Mouse (Mus musculus): ENCODE results near the gene Gpc6. TPM values are rescaled to one million over a fixed set of nuclear protein-coding genes. Genes with fewer than 3 reads are reported as not detected.

Gene Gpc6
- polyA plus RNA-seq, 1 experiment from 2014 or later = 86.1 TPM

- H3K36me3 ChIP-seq (ENCODE audit: control insufficient read depth, insufficient read depth, low read length) = no peaks in the 10 kb centered on the region
- no peak for ATAC-seq (ENCODE audit: insufficient number of reproducible peaks, insufficient read depth, low FRiP score, low read depth)
- peaks cover 16% of the 10 kb centered on the region; the same call in 1 of the 2 replicates for H3K4me1 ChIP-seq (ENCODE audit: control insufficient read depth, insufficient read depth, low read length)
- H3K4me2 ChIP-seq (replicated peaks; ENCODE audit: low read depth, low read length) = no peak overlapping the region
- no peak overlapping the region for H3K27ac ChIP-seq (ENCODE audit: low read length)
- no peak overlapping the region for H3K9ac ChIP-seq (replicated peaks; ENCODE audit: low read depth, low read length)
- no peaks in the 10 kb centered on the region for H3K27me3 ChIP-seq (ENCODE audit: control insufficient read depth, insufficient read depth, low read length)
- no peaks in the 10 kb centered on the region for H3K9me3 ChIP-seq (ENCODE audit: control insufficient read depth, low read depth, low read length)
- WGBS = 93% methylated on average over 4 of the region's 4 CpGs
- H3K4me3 ChIP-seq (ENCODE audit: low read depth, low read length) = no peak overlapping the region
Measured at GRCm38 (mm10) chr14:117683149-117683548, 758.0 kb downstream of the Gpc6 start.

- Histone ChIP-seq H3K4me2 (replicated peaks; ENCODE audit: low read depth, low read length) (no peak overlapping the region), H3K4me1 (ENCODE audit: control insufficient read depth, insufficient read depth, low read length) (0 out of 2 replicates have a peak, but pooled peaks cover 5% of the 10 kb centered on the region), H3K27ac (ENCODE audit: low read length) (no peak overlapping the region), H3K27me3 (ENCODE audit: control insufficient read depth, insufficient read depth, low read length) (no peaks in the 10 kb centered on the region), H3K9ac (replicated peaks; ENCODE audit: low read depth, low read length) (no peak overlapping the region), H3K4me3 (ENCODE audit: low read depth, low read length) (no peak overlapping the region), H3K36me3 (ENCODE audit: control insufficient read depth, insufficient read depth, low read length) (no peaks in the 10 kb centered on the region), H3K9me3 (ENCODE audit: control insufficient read depth, low read depth, low read length) (no peaks in the 10 kb centered on the region)
- 90% methylated on average over 6 of the region's 6 CpGs for WGBS
- ATAC-seq (ENCODE audit: insufficient number of reproducible peaks, insufficient read depth, low FRiP score, low read depth) = no peak
Measured at GRCm38 (mm10) chr14:117689848-117690247, 764.7 kb downstream of the Gpc6 start.

GRCm38 (mm10) chr14:117695565-117695964 lies 770.5 kb downstream of the Gpc6 start:
- ATAC-seq (ENCODE audit: insufficient number of reproducible peaks, insufficient read depth, low FRiP score, low read depth) = no peak
- Histone ChIP-seq H3K9ac (replicated peaks; ENCODE audit: low read depth, low read length) (no peak overlapping the region), H3K4me1 (ENCODE audit: control insufficient read depth, insufficient read depth, low read length) (no peaks in the 10 kb centered on the region), H3K36me3 (ENCODE audit: control insufficient read depth, insufficient read depth, low read length) (no peaks in the 10 kb centered on the region), H3K9me3 (ENCODE audit: control insufficient read depth, low read depth, low read length) (no peaks in the 10 kb centered on the region), H3K27ac (ENCODE audit: low read length) (no peak overlapping the region), H3K4me3 (ENCODE audit: low read depth, low read length) (no peak overlapping the region), H3K27me3 (ENCODE audit: control insufficient read depth, insufficient read depth, low read length) (no peaks in the 10 kb centered on the region), H3K4me2 (replicated peaks; ENCODE audit: low read depth, low read length) (no peak overlapping the region)
- 90% methylated on average over 8 of the region's 8 CpGs for WGBS

GRCm38 (mm10) chr14:117700670-117701280 lies 775.7 kb downstream of the Gpc6 start:
- 84% methylated on average over 10 of the region's 10 CpGs for WGBS
- H3K9me3 ChIP-seq (ENCODE audit: control insufficient read depth, low read depth, low read length) = no peaks in the 10 kb centered on the region
- H3K36me3 ChIP-seq (ENCODE audit: control insufficient read depth, insufficient read depth, low read length) = no peaks in the 10 kb centered on the region
- H3K4me2 ChIP-seq (replicated peaks; ENCODE audit: low read depth, low read length) = no peak overlapping the region
- no peak overlapping the region for H3K9ac ChIP-seq (replicated peaks; ENCODE audit: low read depth, low read length)
- H3K27ac ChIP-seq (ENCODE audit: low read length) = no peak overlapping the region
- H3K27me3 ChIP-seq (ENCODE audit: control insufficient read depth, insufficient read depth, low read length) = no peaks in the 10 kb centered on the region
- ATAC-seq (ENCODE audit: insufficient number of reproducible peaks, insufficient read depth, low FRiP score, low read depth) = no peak
- H3K4me3 ChIP-seq (ENCODE audit: low read depth, low read length) = no peak overlapping the region
- no peaks in the 10 kb centered on the region for H3K4me1 ChIP-seq (ENCODE audit: control insufficient read depth, insufficient read depth, low read length)

GRCm38 (mm10) chr14:117708817-117709216 lies 783.7 kb downstream of the Gpc6 start:
- Histone ChIP-seq H3K27ac (ENCODE audit: low read length) (no peak overlapping the region), H3K4me1 (ENCODE audit: control insufficient read depth, insufficient read depth, low read length) (no peaks in the 10 kb centered on the region), H3K4me3 (ENCODE audit: low read depth, low read length) (no peak overlapping the region), H3K9ac (replicated peaks; ENCODE audit: low read depth, low read length) (no peak overlapping the region), H3K27me3 (ENCODE audit: control insufficient read depth, insufficient read depth, low read length) (no peaks in the 10 kb centered on the region), H3K9me3 (ENCODE audit: control insufficient read depth, low read depth, low read length) (no peaks in the 10 kb centered on the region), H3K36me3 (ENCODE audit: control insufficient read depth, insufficient read depth, low read length) (no peaks in the 10 kb centered on the region), H3K4me2 (replicated peaks; ENCODE audit: low read depth, low read length) (no peak overlapping the region)
- 86% methylated on average over 3 of the region's 3 CpGs for whole genome bisulfite sequencing
- no peak for ATAC-seq (ENCODE audit: insufficient number of reproducible peaks, insufficient read depth, low FRiP score, low read depth)

- H3K27ac ChIP-seq (ENCODE audit: low read length) = 0 out of 2 replicates have a peak overlapping the region, but pooled peaks have one; percentile 27
- H3K4me2 ChIP-seq (replicated peaks; ENCODE audit: low read depth, low read length) = no peak overlapping the region
- no peaks in the 10 kb centered on the region for H3K36me3 ChIP-seq (ENCODE audit: control insufficient read depth, insufficient read depth, low read length)
- no peak for ATAC-seq (ENCODE audit: insufficient number of reproducible peaks, insufficient read depth, low FRiP score, low read depth)
- no peaks in the 10 kb centered on the region for H3K4me1 ChIP-seq (ENCODE audit: control insufficient read depth, insufficient read depth, low read length)
- no peak overlapping the region for H3K9ac ChIP-seq (replicated peaks; ENCODE audit: low read depth, low read length)
- no peaks in the 10 kb centered on the region for H3K9me3 ChIP-seq (ENCODE audit: control insufficient read depth, low read depth, low read length)
- WGBS = 53% methylated on average over 10 of the region's 10 CpGs
- no peak overlapping the region for H3K4me3 ChIP-seq (ENCODE audit: low read depth, low read length)
- H3K27me3 ChIP-seq (ENCODE audit: control insufficient read depth, insufficient read depth, low read length) = no peaks in the 10 kb centered on the region
Measured at GRCm38 (mm10) chr14:117710463-117710911, 785.4 kb downstream of the Gpc6 start.

GRCm38 (mm10) chr14:117712311-117712710 lies 787.2 kb downstream of the Gpc6 start:
- no peaks in the 10 kb centered on the region for H3K27me3 ChIP-seq (ENCODE audit: control insufficient read depth, insufficient read depth, low read length)
- no peak overlapping the region for H3K4me2 ChIP-seq (replicated peaks; ENCODE audit: low read depth, low read length)
- H3K4me1 ChIP-seq (ENCODE audit: control insufficient read depth, insufficient read depth, low read length) = no peaks in the 10 kb centered on the region
- ATAC-seq (ENCODE audit: insufficient number of reproducible peaks, insufficient read depth, low FRiP score, low read depth) = no peak
- no peak overlapping the region for H3K9ac ChIP-seq (replicated peaks; ENCODE audit: low read depth, low read length)
- 88% methylated on average over 7 of the region's 7 CpGs for WGBS
- no peaks in the 10 kb centered on the region for H3K9me3 ChIP-seq (ENCODE audit: control insufficient read depth, low read depth, low read length)
- no peak overlapping the region for H3K4me3 ChIP-seq (ENCODE audit: low read depth, low read length)
- H3K27ac ChIP-seq (ENCODE audit: low read length) = no peak overlapping the region
- H3K36me3 ChIP-seq (ENCODE audit: control insufficient read depth, insufficient read depth, low read length) = no peaks in the 10 kb centered on the region

- no peak overlapping the region for H3K27ac ChIP-seq (ENCODE audit: low read length)
- WGBS = 43% methylated on average over 8 of the region's 8 CpGs
- no peak overlapping the region for H3K4me3 ChIP-seq (ENCODE audit: low read depth, low read length)
- H3K4me2 ChIP-seq (replicated peaks; ENCODE audit: low read depth, low read length) = no peak overlapping the region
- H3K9me3 ChIP-seq (ENCODE audit: control insufficient read depth, low read depth, low read length) = no peaks in the 10 kb centered on the region
- H3K4me1 ChIP-seq (ENCODE audit: control insufficient read depth, insufficient read depth, low read length) = no peaks in the 10 kb centered on the region
- H3K9ac ChIP-seq (replicated peaks; ENCODE audit: low read depth, low read length) = no peak overlapping the region
- ATAC-seq (ENCODE audit: insufficient number of reproducible peaks, insufficient read depth, low FRiP score, low read depth) = peak; percentile 23; the same call in 1 of the 2 replicates
- H3K36me3 ChIP-seq (ENCODE audit: control insufficient read depth, insufficient read depth, low read length) = no peaks in the 10 kb centered on the region
- H3K27me3 ChIP-seq (ENCODE audit: control insufficient read depth, insufficient read depth, low read length) = no peaks in the 10 kb centered on the region
Measured at GRCm38 (mm10) chr14:117714165-117714564, 789.0 kb downstream of the Gpc6 start.

GRCm38 (mm10) chr14:117716305-117716704 lies 791.2 kb downstream of the Gpc6 start:
- H3K36me3 ChIP-seq (ENCODE audit: control insufficient read depth, insufficient read depth, low read length) = no peaks in the 10 kb centered on the region
- no peaks in the 10 kb centered on the region for H3K27me3 ChIP-seq (ENCODE audit: control insufficient read depth, insufficient read depth, low read length)
- H3K4me1 ChIP-seq (ENCODE audit: control insufficient read depth, insufficient read depth, low read length) = no peaks in the 10 kb centered on the region
- WGBS = 90% methylated on average over 3 of the region's 3 CpGs
- no peak overlapping the region for H3K9ac ChIP-seq (replicated peaks; ENCODE audit: low read depth, low read length)
- H3K27ac ChIP-seq (ENCODE audit: low read length) = no peak overlapping the region
- no peak for ATAC-seq (ENCODE audit: insufficient number of reproducible peaks, insufficient read depth, low FRiP score, low read depth)
- H3K9me3 ChIP-seq (ENCODE audit: control insufficient read depth, low read depth, low read length) = no peaks in the 10 kb centered on the region
- no peak overlapping the region for H3K4me2 ChIP-seq (replicated peaks; ENCODE audit: low read depth, low read length)
- no peak overlapping the region for H3K4me3 ChIP-seq (ENCODE audit: low read depth, low read length)

Data from stomach, embryonic 14.5 days (tissue).